ENCODE assay signal across 1 mouse cellular context in the genomic region with DNA sequence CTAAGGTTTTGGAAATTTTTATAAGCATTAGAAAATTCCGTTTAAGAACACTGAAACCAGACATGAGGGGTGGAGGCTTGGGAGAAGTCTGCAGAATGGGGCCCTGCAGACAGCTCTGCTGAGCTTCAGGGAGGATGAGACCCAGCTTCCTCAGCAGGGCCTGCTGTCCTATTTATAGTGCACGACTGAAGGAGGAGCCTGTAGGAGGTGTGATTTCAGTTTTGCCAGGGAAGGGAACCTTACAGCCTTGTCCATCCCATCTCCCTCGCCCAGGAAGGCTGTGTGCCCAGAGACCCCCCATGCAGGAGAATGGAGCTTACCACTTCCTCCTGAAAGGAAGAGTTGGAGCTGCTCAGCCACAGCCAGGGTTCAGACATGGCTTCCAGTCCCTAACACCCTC.
TF ChIP-seq lines count a peak whose summit lies in the region.

No protein-coding gene starts in this region.

TF ChIP-seq in CH12.LX, 34 proteins besides CTCF, POLR2A, EP300 and RAD21 (continued from another document):
- TF ChIP-seq MXI1 (IDR thresholded peaks at IDR 0.05; ENCODE audit: low read depth, low read length): no peak
